Mouse (Mus musculus) intestine, embryonic 16.5 days (tissue): Measurements from ENCODE around the gene Fdx1l. TPM values are rescaled to one million over a fixed set of nuclear protein-coding genes. Genes with fewer than 3 reads are reported as not detected.

ENCODE experiments used
- ATAC-seq: fragments of 200-750 bp; cut with Nextera tagmentation; 2 replicates; pipeline ENCODE4 v1.8.0; 2017; ENCODE audit warnings: moderate TSS enrichment, moderate library complexity
- H3K27ac ChIP-seq: fragments of 300-500 bp; sonication (generic); 2 replicates; pipeline ENCODE4 v1.5.1; 2014; ENCODE audit warnings: mild to moderate bottlenecking, low read length
- H3K27me3 ChIP-seq: fragments of 300-500 bp; sonication (generic); replicated peaks from 2 replicates; pipeline ENCODE4 v1.6.1; 2014; ENCODE audit warnings: low read length, control low read depth, mixed read lengths; ENCODE audit not compliant: control insufficient read depth, insufficient read depth
- H3K36me3 ChIP-seq: fragments of 300-500 bp; sonication (generic); 2 replicates; pipeline ENCODE4 v1.6.1; 2014; ENCODE audit warnings: low read length, control low read depth; ENCODE audit not compliant: control insufficient read depth, insufficient read depth
- H3K4me1 ChIP-seq: fragments of 300-500 bp; sonication (generic); 2 replicates; pipeline ENCODE4 v1.6.1; 2014; ENCODE audit warnings: low read length, control low read depth, mixed read lengths; ENCODE audit not compliant: control insufficient read depth, insufficient read depth
- H3K4me2 ChIP-seq: fragments of 300-500 bp; sonication (generic); 2 replicates; pipeline ENCODE4 v1.6.1; 2014; ENCODE audit warnings: low read depth, low read length, control low read depth
- H3K4me3 ChIP-seq: fragments of 300-500 bp; sonication (generic); 2 replicates; pipeline ENCODE4 v1.5.1; 2014; ENCODE audit warnings: mild to moderate bottlenecking, low read length
- H3K9ac ChIP-seq: fragments of 300-500 bp; sonication (generic); 2 replicates; pipeline ENCODE4 v1.6.1; 2014; ENCODE audit warnings: low read depth, low read length
- H3K9me3 ChIP-seq: fragments of 300-500 bp; sonication (generic); 2 replicates; pipeline ENCODE4 v1.6.1; 2016; ENCODE audit warnings: low read length, control low read depth; ENCODE audit not compliant: control insufficient read depth
- WGBS: fragments of 180-500 bp; shearing (Covaris S2); extraction: QIAGEN DNeasy Blood & Tissue Kit; methylation state at CpG from one replicate; pipeline ENCODE4 v1.1.7; 2014; 5-methylcytosine and 5-hydroxymethylcytosine counted together
- polyA plus RNA-seq: library from polyadenylated mRNA; unstranded; fragments of >200 nt; fragmentation: Nextera tagmentation; extraction: Ambion mirVana; gene quantifications from 2 replicates; pipeline ENCODE4 v1.2.1, GENCODE M21; 2015

The Fdx1l gene
- polyA plus RNA-seq, 1 experiment from 2014 or later = 69.8 TPM

DNA sequence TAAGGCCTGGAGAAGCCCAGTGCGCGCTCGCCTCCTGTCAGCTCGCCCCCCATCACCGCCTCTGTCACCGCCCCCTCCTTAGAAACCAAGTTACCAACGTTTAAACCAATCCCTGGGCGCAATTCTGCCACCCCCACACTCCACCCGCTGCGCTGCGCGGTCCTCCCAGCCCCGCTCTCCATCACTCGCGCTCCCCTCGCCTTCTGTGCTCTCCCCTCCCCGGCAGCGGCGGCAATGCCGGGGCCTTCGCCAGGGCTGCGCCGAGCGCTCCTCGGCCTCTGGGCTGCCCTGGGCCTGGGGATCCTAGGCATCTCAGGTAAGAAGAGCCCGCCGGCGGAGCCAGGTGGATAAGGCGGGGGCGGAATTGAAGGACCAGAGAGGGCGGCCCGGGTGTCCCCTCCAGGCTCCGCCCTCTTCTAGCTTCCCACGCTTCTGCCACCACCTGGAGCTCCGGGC lies 41.5 kb downstream of the Fdx1l start, which contains the start of gene Icam5:
Gene Icam5, plus strand, starts transcription at position 178 of the 456 bp plus-strand sequence.
- peak within 1 kb of the TSS; percentile 62 for H3K4me3 ChIP-seq
- no peaks in the 10 kb centered on the region for H3K9me3 ChIP-seq
- under 1% methylated on average over 34 of the region's 35 CpGs for WGBS
- H3K27ac ChIP-seq = no peak within 1 kb of the TSS
- no peaks in the 10 kb centered on the region for H3K36me3 ChIP-seq
- peaks cover 47% of the 10 kb centered on the region for H3K4me1 ChIP-seq
- peaks cover 56% of the 10 kb centered on the region for H3K27me3 ChIP-seq
- ATAC-seq = peak; percentile 1; the same call in 1 of the 2 replicates
- H3K9ac ChIP-seq = peak within 1 kb of the TSS; percentile 59; the same call in 1 of the 2 replicates
- peak within 1 kb of the TSS; percentile 98 for H3K4me2 ChIP-seq

- H3K9me3 ChIP-seq = no peaks in the 10 kb centered on the region
- ATAC-seq = peak; percentile 19
- no peaks in the 10 kb centered on the region for H3K36me3 ChIP-seq
- H3K4me3 ChIP-seq = peak overlapping the region; percentile 62
- H3K27me3 ChIP-seq = peaks cover 51% of the 10 kb centered on the region
- H3K27ac ChIP-seq = no peak overlapping the region
- peak overlapping the region; percentile 97 for H3K4me2 ChIP-seq
- peak overlapping the region; percentile 59; the same call in 1 of the 2 replicates for H3K9ac ChIP-seq
- under 1% methylated on average over 36 of the region's 36 CpGs for WGBS
- peaks cover 43% of the 10 kb centered on the region for H3K4me1 ChIP-seq
These were observed 42.0 kb downstream of the Fdx1l start for GRCm38 (mm10) chr9:21031251-21031895.

GRCm38 (mm10) chr9:21030781-21031250 lies 42.6 kb downstream of the Fdx1l start:
- Histone ChIP-seq H3K27ac (no peak overlapping the region), H3K27me3 (peaks cover 45% of the 10 kb centered on the region), H3K9ac (peak overlapping the region; percentile 8; the same call in 1 of the 2 replicates), H3K4me1 (peaks cover 43% of the 10 kb centered on the region), H3K9me3 (no peaks in the 10 kb centered on the region), H3K4me2 (peak overlapping the region; percentile 97), H3K36me3 (no peaks in the 10 kb centered on the region), H3K4me3 (peak overlapping the region; percentile 62)
- WGBS = under 1% methylated on average over 13 of the region's 13 CpGs
- peak; percentile 75 for ATAC-seq

DNA sequence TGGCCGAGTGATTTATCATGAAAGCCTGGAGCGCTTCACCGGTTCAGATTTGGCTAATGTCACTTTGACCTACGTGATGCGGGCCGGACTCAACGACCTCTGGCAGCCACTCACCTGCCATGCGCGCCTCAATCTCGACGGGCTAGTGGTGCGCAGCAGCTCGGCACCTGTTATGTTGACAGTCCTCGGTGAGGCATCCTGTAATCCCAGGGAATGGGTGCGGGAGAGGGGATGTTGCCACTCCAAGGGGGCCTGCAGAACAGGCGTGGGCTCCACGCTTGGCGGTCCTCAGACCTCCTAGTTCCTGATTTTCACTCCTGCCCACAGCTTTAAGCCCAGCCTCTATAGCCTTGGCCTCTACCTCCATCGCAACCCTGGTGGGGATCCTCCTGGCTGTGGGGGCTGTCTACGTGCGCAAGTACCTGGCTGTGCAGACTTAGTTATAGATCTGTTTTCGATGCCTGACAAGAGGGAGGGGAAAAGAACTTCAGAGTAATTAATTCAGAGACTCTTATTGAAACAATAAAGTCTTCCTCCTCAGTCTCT lies 43.3 kb downstream of the Fdx1l start:
- WGBS = 26% methylated on average over 22 of the region's 22 CpGs
- no peak for ATAC-seq
- peaks cover 38% of the 10 kb centered on the region for H3K27me3 ChIP-seq
- peak overlapping the region; percentile 60 for H3K9ac ChIP-seq
- no peaks in the 10 kb centered on the region for H3K36me3 ChIP-seq
- no peaks in the 10 kb centered on the region for H3K9me3 ChIP-seq
- H3K27ac ChIP-seq = no peak overlapping the region
- H3K4me2 ChIP-seq = peak overlapping the region; percentile 97
- H3K4me3 ChIP-seq = peak overlapping the region; percentile 62
- H3K4me1 ChIP-seq = peaks cover 43% of the 10 kb centered on the region

- peak; percentile 47 for ATAC-seq
- peaks cover 32% of the 10 kb centered on the region for H3K27me3 ChIP-seq
- whole genome bisulfite sequencing = 2% methylated on average over 37 of the region's 37 CpGs
These were observed 43.9 kb downstream of the Fdx1l start, which contains the start of gene Icam4 for GRCm38 (mm10) chr9:21029291-21030054. Gene Icam4, plus strand, starts transcription at chr9:21029373.

GRCm38 (mm10) chr9:21028560-21029110 lies 44.8 kb downstream of the Fdx1l start:
- Histone ChIP-seq H3K9me3 (no peaks in the 10 kb centered on the region), H3K36me3 (no peaks in the 10 kb centered on the region), H3K4me3 (no peak overlapping the region), H3K4me1 (peaks cover 42% of the 10 kb centered on the region), H3K4me2 (no peak overlapping the region), H3K27ac (no peak overlapping the region), H3K27me3 (peaks cover 27% of the 10 kb centered on the region), H3K9ac (no peak overlapping the region)
- no peak for ATAC-seq
- WGBS = 66% methylated on average over 6 of the region's 6 CpGs

More at GRCm38 (mm10) chr9:21029291-21030054, 43.9 kb downstream of the Fdx1l start, which contains the start of gene Icam4:
- Histone ChIP-seq H3K4me3 (peak within 1 kb of the TSS; percentile 62), H3K9me3 (no peaks in the 10 kb centered on the region), H3K4me1 (peaks cover 43% of the 10 kb centered on the region), H3K36me3 (no peaks in the 10 kb centered on the region), H3K9ac (peak within 1 kb of the TSS; percentile 60), H3K27ac (no peak within 1 kb of the TSS), H3K4me2 (peak within 1 kb of the TSS; percentile 97)

DNA sequence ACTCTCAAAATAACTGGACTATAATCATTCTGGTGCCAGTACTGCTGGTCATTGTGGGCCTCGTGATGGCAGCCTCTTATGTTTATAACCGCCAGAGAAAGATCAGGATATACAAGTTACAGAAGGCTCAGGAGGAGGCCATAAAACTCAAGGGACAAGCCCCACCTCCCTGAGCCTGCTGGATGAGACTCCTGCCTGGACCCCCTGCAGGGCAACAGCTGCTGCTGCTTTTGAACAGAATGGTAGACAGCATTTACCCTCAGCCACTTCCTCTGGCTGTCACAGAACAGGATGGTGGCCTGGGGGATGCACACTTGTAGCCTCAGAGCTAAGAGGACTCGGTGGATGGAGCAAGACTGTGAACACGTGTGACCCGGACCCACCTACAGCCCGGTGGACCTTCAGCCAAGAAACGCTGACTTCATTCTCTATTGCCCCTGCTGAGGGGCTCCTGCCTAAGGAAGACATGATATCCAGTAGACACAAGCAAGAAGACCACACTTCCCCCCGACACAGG lies 45.6 kb downstream of the Fdx1l start:
- Histone ChIP-seq H3K4me3 (no peak overlapping the region), H3K36me3 (no peaks in the 10 kb centered on the region), H3K4me1 (peaks cover 37% of the 10 kb centered on the region), H3K9me3 (no peaks in the 10 kb centered on the region), H3K4me2 (no peak overlapping the region), H3K27me3 (peaks cover 20% of the 10 kb centered on the region), H3K9ac (no peak overlapping the region), H3K27ac (no peak overlapping the region)
- ATAC-seq = no peak
- 61% methylated on average over 8 of the region's 8 CpGs for WGBS

DNA sequence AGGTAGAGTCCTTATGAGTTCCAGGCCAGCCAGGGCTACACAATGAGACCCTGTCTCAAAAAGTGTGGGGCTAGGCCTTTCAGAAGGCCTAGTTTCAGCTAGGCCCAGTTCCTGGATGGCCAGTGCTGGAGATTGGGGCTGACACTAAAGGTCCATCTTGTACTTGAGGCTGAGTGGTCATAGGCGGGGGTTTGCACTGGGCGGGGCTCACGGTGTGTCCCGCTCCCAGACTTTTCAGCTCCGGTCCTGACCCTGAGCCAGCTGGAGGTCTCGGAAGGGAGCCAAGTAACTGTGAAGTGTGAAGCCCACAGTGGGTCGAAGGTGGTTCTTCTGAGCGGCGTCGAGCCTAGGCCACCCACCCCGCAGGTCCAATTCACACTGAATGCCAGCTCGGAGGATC lies 46.6 kb downstream of the Fdx1l start:
- Histone ChIP-seq H3K36me3 (no peaks in the 10 kb centered on the region), H3K9me3 (no peaks in the 10 kb centered on the region), H3K4me2 (no peak overlapping the region), H3K27me3 (peaks cover 11% of the 10 kb centered on the region), H3K4me1 (peaks cover 27% of the 10 kb centered on the region), H3K9ac (no peak overlapping the region), H3K4me3 (no peak overlapping the region), H3K27ac (no peak overlapping the region)
- 76% methylated on average over 12 of the region's 12 CpGs for WGBS
- no peak for ATAC-seq
